In genomic region chr9:40361970-40362369, GRCm38 (mm10) we compare ENCODE assay signal across 27 mouse cellular contexts.
"Had no signal": no experiment of that assay in that cellular context is flagged by ENCODE, and none has a peak within 500 bp of the region (broad histone marks: within the 10 kb centered on the region; RNA-seq: fewer than 3 reads in every experiment).

No protein-coding gene starts in this region.

- H3K4me3 ChIP-seq: embryonic facial prominence, embryonic 10.5 days; embryonic facial prominence, embryonic 12.5 days; embryonic facial prominence, embryonic 13.5 days; embryonic facial prominence, embryonic 15.5 days; erythroblast, embryonic 14.5 days; forebrain, embryonic 10.5 days; forebrain, embryonic 12.5 days; forebrain, embryonic 13.5 days; forebrain, embryonic 15.5 days; gastrocnemius, adult 2 months; heart, adult 2 months had no signal

- H3K27ac ChIP-seq: embryonic facial prominence, embryonic 10.5 days; embryonic facial prominence, embryonic 12.5 days; embryonic facial prominence, embryonic 13.5 days; embryonic facial prominence, embryonic 15.5 days; forebrain, embryonic 10.5 days; forebrain, embryonic 12.5 days; forebrain, embryonic 13.5 days; forebrain, embryonic 15.5 days; gastrocnemius, adult 2 months; heart, adult 2 months had no signal

- ATAC-seq: forebrain, embryonic 13.5 days; forebrain, embryonic 14.5 days; forebrain, embryonic 15.5 days; forebrain, embryonic 16.5 days; forebrain, postnatal 0 days had no signal

- H3K4me1 ChIP-seq: embryonic facial prominence, embryonic 12.5 days; embryonic facial prominence, embryonic 15.5 days had no signal

- DNase-seq: cerebellum, adult 9-10 months; cerebellum, adult 9-11 months; cerebellum, postnatal 10 days; cerebellum, postnatal 14 days; cerebellum, postnatal 25 days; cerebellum, postnatal 36 days; embryo, embryonic 11 days; forebrain, postnatal 0 days; gastrocnemius, adult 2 months; gastrocnemius, postnatal 10 days; gastrocnemius, postnatal 14 days; gastrocnemius, postnatal 25 days; gastrocnemius, postnatal 36 days; heart, adult 11 months; heart, adult 18-20 months; heart, adult 2 months had no signal

- H3K27me3 ChIP-seq: embryonic facial prominence, embryonic 12.5 days; embryonic facial prominence, embryonic 13.5 days; embryonic facial prominence, embryonic 15.5 days; forebrain, embryonic 12.5 days; forebrain, embryonic 13.5 days; forebrain, embryonic 15.5 days had no signal
